Mouse (Mus musculus): ENCODE measurements around the gene Tgfb1i1.
A peak's percentile ranks its signal among the peaks of the same experiment; 100 is the strongest.

Tgfb1i1 gene

GRCm38 (mm10) chr7:128246496-128247391 lies at the start of gene Tgfb1i1:
Gene Tgfb1i1, plus strand, starts transcription at chr7:128246812.
- no peak for DNase-seq (ENCODE audit: low spot score)

GRCm38 (mm10) chr7:128201607-128202006 lies 45.0 kb upstream of the Tgfb1i1 start:
- DNase-seq (ENCODE audit: low spot score) = no peak

GRCm38 (mm10) chr7:128203071-128203470 lies 43.5 kb upstream of the Tgfb1i1 start:
- no peak for DNase-seq (ENCODE audit: low spot score)

- no peak for DNase-seq (ENCODE audit: low spot score)
Observed at GRCm38 (mm10) chr7:128204179-128204578, 42.4 kb upstream of the Tgfb1i1 start.

- DNase-seq (ENCODE audit: low spot score) = no peak
Observed at GRCm38 (mm10) chr7:128205695-128206094, 40.9 kb upstream of the Tgfb1i1 start.

GRCm38 (mm10) chr7:128206152-128206551 lies 40.5 kb upstream of the Tgfb1i1 start, which contains the start of gene Cox6a2:
Gene Cox6a2, minus strand, starts transcription at chr7:128206387.
- no peak for DNase-seq (ENCODE audit: low spot score)

- DNase-seq (ENCODE audit: low spot score) = peak; percentile 34
Observed at GRCm38 (mm10) chr7:128208187-128208586, 38.4 kb upstream of the Tgfb1i1 start.

- DNase-seq (ENCODE audit: low spot score) = no peak
Observed at GRCm38 (mm10) chr7:128209826-128210225, 36.8 kb upstream of the Tgfb1i1 start.

GRCm38 (mm10) chr7:128219952-128220351 lies 26.7 kb upstream of the Tgfb1i1 start:
- DNase-seq (ENCODE audit: low spot score) = no peak

GRCm38 (mm10) chr7:128220936-128221335 lies 25.7 kb upstream of the Tgfb1i1 start:
- DNase-seq (ENCODE audit: low spot score) = no peak

GRCm38 (mm10) chr7:128231741-128232140 lies 14.9 kb upstream of the Tgfb1i1 start:
- no peak for DNase-seq (ENCODE audit: low spot score)

GRCm38 (mm10) chr7:128234796-128235195 lies 11.8 kb upstream of the Tgfb1i1 start:
- DNase-seq (ENCODE audit: low spot score) = no peak

GRCm38 (mm10) chr7:128235481-128235880 lies 11.1 kb upstream of the Tgfb1i1 start:
- DNase-seq (ENCODE audit: low spot score) = no peak

GRCm38 (mm10) chr7:128236426-128236825 lies 10.2 kb upstream of the Tgfb1i1 start:
- no peak for DNase-seq (ENCODE audit: low spot score)

- DNase-seq (ENCODE audit: low spot score) = peak; percentile 78
Observed at GRCm38 (mm10) chr7:128236856-128237592, 9.6 kb upstream of the Tgfb1i1 start, which contains the start of gene Armc5. Gene Armc5, plus strand, starts transcription at chr7:128237342.

GRCm38 (mm10) chr7:128237593-128237926 lies 9.1 kb upstream of the Tgfb1i1 start:
- no peak for DNase-seq (ENCODE audit: low spot score)

GRCm38 (mm10) chr7:128237927-128238778 lies 8.5 kb upstream of the Tgfb1i1 start, which contains the start of gene 9130023H24Rik:
Gene 9130023H24Rik, minus strand, starts transcription at chr7:128238031.
- DNase-seq (ENCODE audit: low spot score) = peak; percentile 99

GRCm38 (mm10) chr7:128238991-128239390 lies 7.6 kb upstream of the Tgfb1i1 start:
- DNase-seq (ENCODE audit: low spot score) = no peak

GRCm38 (mm10) chr7:128240131-128240784 lies 6.4 kb upstream of the Tgfb1i1 start:
- no peak for DNase-seq (ENCODE audit: low spot score)

GRCm38 (mm10) chr7:128242331-128242730 lies 4.3 kb upstream of the Tgfb1i1 start:
- DNase-seq (ENCODE audit: low spot score) = no peak

GRCm38 (mm10) chr7:128243921-128244320 lies 2.7 kb upstream of the Tgfb1i1 start:
- DNase-seq (ENCODE audit: low spot score) = no peak
